Mouse (Mus musculus): ENCODE measurements around the gene Ldb3.

Gene Ldb3

GRCm38 (mm10) chr14:34554047-34554446 is 34.4 kb downstream of the Ldb3 start:
- peak; percentile 19 to 61 for DNase-seq

- no peak for DNase-seq
Measured at GRCm38 (mm10) chr14:34553470-34553869, 35.0 kb downstream of the Ldb3 start.

- no peak for DNase-seq
Measured at GRCm38 (mm10) chr14:34552226-34552625, 36.3 kb downstream of the Ldb3 start.

GRCm38 (mm10) chr14:34549004-34549671 is 39.3 kb downstream of the Ldb3 start:
- DNase-seq: peak; percentile 86 to 90

GRCm38 (mm10) chr14:34548391-34549001 is 40.0 kb downstream of the Ldb3 start:
- peak; percentile 68 to 82 for DNase-seq

GRCm38 (mm10) chr14:34544545-34544944 is 43.9 kb downstream of the Ldb3 start:
- DNase-seq: no peak

- DNase-seq: no peak
Measured at GRCm38 (mm10) chr14:34544001-34544400, 44.5 kb downstream of the Ldb3 start.

GRCm38 (mm10) chr14:34543596-34543995 is 44.9 kb downstream of the Ldb3 start:
- DNase-seq: no peak

- no peak for DNase-seq
Measured at GRCm38 (mm10) chr14:34541896-34542295, 46.6 kb downstream of the Ldb3 start.

GRCm38 (mm10) chr14:34540685-34541162 is 47.8 kb downstream of the Ldb3 start:
- DNase-seq: peak; percentile 79 to 81

GRCm38 (mm10) chr14:34535883-34536282 is 52.6 kb downstream of the Ldb3 start:
- no peak for DNase-seq

GRCm38 (mm10) chr14:34533537-34533936 is 54.9 kb downstream of the Ldb3 start:
- DNase-seq: no peak

GRCm38 (mm10) chr14:34532536-34532935 is 55.9 kb downstream of the Ldb3 start:
- DNase-seq: no peak

- no peak for DNase-seq
Measured at GRCm38 (mm10) chr14:34528804-34529203, 59.7 kb downstream of the Ldb3 start.

- no peak for DNase-seq
Measured at GRCm38 (mm10) chr14:34522701-34523100, 65.8 kb downstream of the Ldb3 start, which contains the start of gene 9230112D13Rik. TSS of gene 9230112D13Rik (minus strand) at chr14:34522801.

- no peak for DNase-seq
Measured at GRCm38 (mm10) chr14:34517959-34518544, 70.4 kb downstream of the Ldb3 start.

- no peak for DNase-seq
Measured at GRCm38 (mm10) chr14:34516960-34517577, 71.4 kb downstream of the Ldb3 start.

- DNase-seq: no peak
Measured at GRCm38 (mm10) chr14:34515860-34516259, 72.6 kb downstream of the Ldb3 start.

- DNase-seq: peak in 1 of 2 experiments; percentile 34
Measured at GRCm38 (mm10) chr14:34514120-34514519, 74.4 kb downstream of the Ldb3 start.

- DNase-seq: no peak
Measured at GRCm38 (mm10) chr14:34512602-34513001, 75.9 kb downstream of the Ldb3 start.

GRCm38 (mm10) chr14:34511901-34512300 is 76.6 kb downstream of the Ldb3 start:
- peak; percentile 34 to 58 for DNase-seq

- DNase-seq: no peak
Measured at GRCm38 (mm10) chr14:34508842-34509439, 79.5 kb downstream of the Ldb3 start.
